Mouse (Mus musculus) lung, embryonic 15.5 days (tissue): Measurements from ENCODE around the gene Mast3. TPM values are rescaled to one million over a fixed set of nuclear protein-coding genes. Genes with fewer than 3 reads are reported as not detected.

Experiments used
- ATAC-seq: fragments of 200-750 bp; cut with Nextera tagmentation; 2 replicates; pipeline ENCODE4 v1.8.0; 2017; ENCODE audit warnings: moderate number of reproducible peaks, borderline replicate concordance; ENCODE audit not compliant: low FRiP score, low TSS enrichment; ENCODE audit errors: extremely low read depth
- H3K27ac ChIP-seq: fragments of 300-500 bp; sonication (generic); 2 replicates; pipeline ENCODE4 v1.5.1; 2015; ENCODE audit warnings: moderate library complexity, mild to moderate bottlenecking, inconsistent platforms
- H3K27me3 ChIP-seq: fragments of 300-500 bp; sonication (generic); 2 replicates; pipeline ENCODE4 v1.6.1; 2015; ENCODE audit warnings: inconsistent platforms
- H3K36me3 ChIP-seq: fragments of 300-500 bp; sonication (generic); 2 replicates; pipeline ENCODE4 v1.6.1; 2015; ENCODE audit warnings: inconsistent platforms
- H3K4me1 ChIP-seq: fragments of 300-500 bp; sonication (generic); 2 replicates; pipeline ENCODE4 v1.6.1; 2015; ENCODE audit warnings: inconsistent platforms
- H3K4me2 ChIP-seq: fragments of 300-500 bp; sonication (generic); 2 replicates; pipeline ENCODE4 v1.6.1; 2015; ENCODE audit warnings: inconsistent platforms, mild to moderate bottlenecking, moderate library complexity
- H3K4me3 ChIP-seq: fragments of 300-500 bp; sonication (generic); 2 replicates; pipeline ENCODE4 v1.5.1; 2015; ENCODE audit warnings: mild to moderate bottlenecking, inconsistent platforms
- H3K9ac ChIP-seq: fragments of 300-500 bp; sonication (generic); 2 replicates; pipeline ENCODE4 v1.6.1; 2015; ENCODE audit warnings: inconsistent platforms
- H3K9me3 ChIP-seq: fragments of 300-500 bp; sonication (generic); 2 replicates; pipeline ENCODE4 v1.6.1; 2016; ENCODE audit warnings: inconsistent platforms
- WGBS: fragments of 180-500 bp; shearing (Covaris S2); methylation state at CpG from one replicate; pipeline ENCODE4 v1.1.7; 2015; 5-methylcytosine and 5-hydroxymethylcytosine counted together
- polyA plus RNA-seq: library from polyadenylated mRNA; unstranded; fragments of >200 nt; fragmentation: Nextera tagmentation; extraction: Ambion mirVana; gene quantifications from 2 replicates; pipeline ENCODE4 v1.2.1, GENCODE M21; 2015

Gene Mast3
- polyA plus RNA-seq, 1 experiment from 2014 or later: 15.8 TPM

GRCm38 (mm10) chr8:70787941-70788667 lies 16.8 kb downstream of the Mast3 start:
- Histone ChIP-seq H3K4me1 (peaks cover 40% of the 10 kb centered on the region), H3K4me2 (peak overlapping the region; percentile 40), H3K9ac (no peak overlapping the region), H3K9me3 (no peaks in the 10 kb centered on the region), H3K36me3 (peaks cover 43% of the 10 kb centered on the region), H3K27ac (no peak overlapping the region), H3K4me3 (0 out of 2 replicates have a peak overlapping the region, but pooled peaks have one; percentile 17), H3K27me3 (no peaks in the 10 kb centered on the region; the same call in 1 of the 2 replicates)
- 0 out of 2 replicates have a peak, but pooled peaks have one; percentile 10 for ATAC-seq
- WGBS: 28% methylated on average over 30 of the region's 30 CpGs

DNA sequence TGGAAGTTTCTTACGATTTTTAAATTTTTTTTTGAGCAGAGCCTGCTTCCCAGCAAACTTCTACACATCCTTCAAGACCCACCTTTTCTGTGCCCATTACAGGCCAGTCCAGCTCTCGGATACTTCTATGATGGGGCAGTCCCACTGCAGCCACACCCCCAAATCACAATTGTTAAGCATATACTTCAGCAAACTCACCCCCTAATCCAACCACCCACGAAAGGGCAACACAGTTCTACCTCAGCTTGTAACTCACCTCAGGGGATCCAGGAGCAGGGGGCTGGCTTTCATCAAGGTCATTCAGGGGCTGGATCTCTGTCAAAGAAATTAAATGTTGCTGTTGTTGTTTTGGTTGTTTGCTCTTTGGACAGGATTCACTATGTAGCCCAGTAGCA lies 17.8 kb downstream of the Mast3 start:
- Histone ChIP-seq H3K27ac (no peak overlapping the region), H3K9ac (no peak overlapping the region), H3K9me3 (no peaks in the 10 kb centered on the region), H3K27me3 (no peaks in the 10 kb centered on the region), H3K4me1 (peaks cover 33% of the 10 kb centered on the region), H3K36me3 (peaks cover 47% of the 10 kb centered on the region), H3K4me2 (no peak overlapping the region), H3K4me3 (no peak overlapping the region)
- 75% methylated on average over 3 of the region's 3 CpGs for WGBS
- ATAC-seq: no peak

DNA sequence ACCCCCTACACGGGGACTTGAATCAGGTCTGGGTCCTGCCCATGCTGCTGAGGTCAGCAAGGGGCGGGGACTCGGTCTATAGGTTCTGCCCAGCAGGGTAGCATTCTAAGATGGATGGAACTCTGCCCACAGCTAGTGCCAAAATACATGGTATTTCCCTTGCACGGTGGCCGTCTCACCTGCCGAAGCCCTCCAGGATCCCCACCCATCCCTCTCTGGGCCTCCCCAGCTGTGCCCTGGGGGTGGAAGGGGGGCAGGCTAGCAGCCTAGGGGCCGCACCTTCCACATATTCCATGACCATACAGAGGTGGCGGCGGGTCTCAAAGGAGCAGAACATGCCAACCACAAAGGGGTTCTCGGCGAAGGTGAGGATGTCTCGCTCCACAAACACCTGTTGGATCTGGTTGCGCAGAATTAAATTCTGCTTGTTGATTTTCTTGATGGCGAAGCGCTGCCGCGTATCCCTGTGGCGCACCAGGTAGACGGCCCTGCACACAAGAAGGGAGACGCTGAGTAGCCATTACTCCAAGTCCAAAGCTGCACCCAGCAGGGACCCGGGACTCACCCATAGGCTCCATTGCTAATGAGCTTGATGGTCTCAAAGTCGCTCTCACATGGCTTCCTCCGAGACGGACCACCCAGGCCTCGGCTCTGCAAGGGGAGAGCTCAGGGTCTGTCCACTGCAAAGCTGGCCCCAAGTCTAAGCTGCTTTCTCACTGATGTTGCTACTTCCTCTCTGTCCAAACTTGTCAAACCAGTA lies 18.4 kb downstream of the Mast3 start:
- Histone ChIP-seq H3K9me3 (no peaks in the 10 kb centered on the region), H3K27ac (no peak overlapping the region), H3K27me3 (no peaks in the 10 kb centered on the region), H3K4me1 (peaks cover 27% of the 10 kb centered on the region), H3K36me3 (peaks cover 52% of the 10 kb centered on the region), H3K9ac (no peak overlapping the region), H3K4me2 (no peak overlapping the region), H3K4me3 (no peak overlapping the region)
- whole genome bisulfite sequencing: 88% methylated on average over 25 of the region's 25 CpGs
- no peak for ATAC-seq

DNA sequence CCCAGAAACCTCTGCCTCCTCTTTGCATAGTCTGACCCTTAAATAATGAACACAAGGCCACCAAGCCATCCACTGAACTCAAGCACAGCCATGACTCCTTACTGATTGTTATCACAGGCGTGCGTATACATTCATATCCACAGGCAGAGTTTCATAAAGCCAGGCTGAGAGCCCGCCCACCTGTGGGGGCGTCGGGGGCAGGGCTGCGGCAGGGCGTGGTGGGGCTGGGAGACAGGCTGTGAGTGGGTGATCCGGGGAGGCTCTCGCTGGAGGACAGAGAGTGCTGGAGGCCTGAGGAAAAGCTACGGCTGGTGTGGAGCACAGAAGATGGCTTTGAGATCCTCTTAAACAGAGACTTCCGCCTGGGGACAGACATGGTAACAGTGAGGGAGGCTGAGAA lies 24.8 kb downstream of the Mast3 start:
- 69% methylated on average over 11 of the region's 11 CpGs for WGBS
- Histone ChIP-seq H3K4me1 (peaks cover 21% of the 10 kb centered on the region), H3K27me3 (no peaks in the 10 kb centered on the region), H3K36me3 (peaks cover 54% of the 10 kb centered on the region), H3K4me2 (no peak overlapping the region), H3K27ac (no peak overlapping the region), H3K9me3 (no peaks in the 10 kb centered on the region), H3K9ac (no peak overlapping the region), H3K4me3 (no peak overlapping the region)
- ATAC-seq: no peak

GRCm38 (mm10) chr8:70776496-70777444 lies 28.1 kb downstream of the Mast3 start, which contains the start of gene Pik3r2:
Gene Pik3r2, minus strand, starts transcription at chr8:70776713.
- under 1% methylated on average over 94 of the region's 94 CpGs for WGBS
- H3K36me3 ChIP-seq: peaks cover 39% of the 10 kb centered on the region
- H3K9ac ChIP-seq: peak within 1 kb of the TSS; percentile 96
- ATAC-seq: peak; percentile 92
- H3K9me3 ChIP-seq: no peaks in the 10 kb centered on the region
- H3K27ac ChIP-seq: peak within 1 kb of the TSS; percentile 99
- H3K4me1 ChIP-seq: peaks cover 48% of the 10 kb centered on the region
- no peaks in the 10 kb centered on the region for H3K27me3 ChIP-seq
- H3K4me2 ChIP-seq: peak within 1 kb of the TSS; percentile 85
- H3K4me3 ChIP-seq: peak within 1 kb of the TSS; percentile 84

DNA sequence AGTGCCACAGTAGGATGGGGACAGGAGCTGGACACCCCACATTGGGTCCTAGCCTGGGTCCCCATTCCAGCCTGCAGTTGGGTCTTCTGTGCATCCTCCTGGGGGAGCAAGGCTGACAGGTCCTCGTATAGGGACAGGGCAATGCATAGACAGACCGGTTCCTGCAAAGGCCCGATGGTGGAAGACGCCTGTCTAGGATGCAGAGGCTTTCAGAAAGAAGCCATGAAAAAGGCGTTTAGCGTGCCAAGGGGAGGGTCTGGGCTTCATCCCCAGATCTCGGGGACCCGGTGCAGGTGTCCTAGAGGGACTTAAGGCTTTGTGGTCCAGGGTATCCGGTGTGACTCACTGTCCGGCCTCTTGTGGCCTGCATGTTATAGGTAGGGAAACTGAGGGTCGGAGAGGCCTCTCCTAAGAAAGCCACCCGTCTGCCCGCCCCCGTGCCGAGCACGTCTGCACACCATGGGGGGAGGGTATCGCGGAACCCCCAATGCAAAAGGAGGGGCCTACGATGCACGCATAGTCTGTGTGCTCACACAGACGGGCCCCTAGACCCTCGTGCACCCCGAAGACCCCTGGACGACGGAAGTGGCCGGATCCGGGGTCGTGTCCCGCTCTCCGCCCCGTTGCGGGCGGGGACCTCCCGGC lies 28.9 kb downstream of the Mast3 start:
- peaks cover 48% of the 10 kb centered on the region for H3K4me1 ChIP-seq

DNA sequence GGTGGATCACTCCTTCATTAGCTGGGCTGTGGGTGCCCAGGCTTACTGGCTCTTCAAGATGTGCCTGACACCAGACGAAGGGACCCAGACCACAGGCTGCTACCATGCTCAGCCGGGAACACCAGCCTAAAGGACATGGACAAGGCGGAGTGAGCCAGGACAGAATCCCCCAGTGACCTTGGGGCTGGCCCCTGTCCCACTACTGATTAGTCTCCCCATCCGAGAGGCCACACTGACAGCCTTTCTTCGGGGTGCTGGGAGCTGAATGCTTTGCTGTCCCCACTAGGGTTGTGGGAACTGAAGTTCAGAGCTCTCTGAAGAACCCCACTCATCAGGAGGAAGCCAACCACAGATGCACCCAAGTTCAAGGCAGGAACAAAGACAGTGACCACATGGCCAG lies 29.6 kb downstream of the Mast3 start:
- H3K9ac ChIP-seq: peak overlapping the region; percentile 96

More for the DNA sequence above, 28.9 kb downstream of the Mast3 start:
- peaks cover 40% of the 10 kb centered on the region for H3K36me3 ChIP-seq
- H3K27me3 ChIP-seq: no peaks in the 10 kb centered on the region
- H3K27ac ChIP-seq: peak overlapping the region; percentile 99
- peak overlapping the region; percentile 85 for H3K4me2 ChIP-seq
- peak overlapping the region; percentile 84 for H3K4me3 ChIP-seq
- H3K9me3 ChIP-seq: no peaks in the 10 kb centered on the region
- ATAC-seq: peak; percentile 5
- peak overlapping the region; percentile 96 for H3K9ac ChIP-seq
- WGBS: 2% methylated on average over 34 of the region's 34 CpGs

DNA sequence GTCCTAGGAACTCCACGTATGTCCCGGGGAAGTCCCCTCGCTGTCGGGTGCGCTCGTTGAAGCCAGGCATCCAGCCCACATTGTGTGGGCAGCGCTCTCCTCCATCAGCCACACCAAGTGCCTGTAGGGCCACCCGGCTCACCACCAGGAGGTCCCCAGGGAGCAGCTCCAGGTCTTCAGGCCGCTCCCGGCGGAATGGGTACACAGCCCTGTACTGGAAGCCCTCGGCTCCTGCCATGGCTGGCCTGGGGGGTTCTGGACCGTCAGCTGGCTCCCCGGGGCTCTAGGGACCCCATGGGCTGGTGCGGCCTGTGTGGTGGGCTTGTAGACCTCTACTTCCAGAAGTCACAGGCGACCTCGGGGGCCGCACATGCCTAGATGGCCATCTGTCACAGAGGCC lies 30.1 kb downstream of the Mast3 start:
- Histone ChIP-seq H3K36me3 (peaks cover 40% of the 10 kb centered on the region), H3K9ac (0 out of 2 replicates have a peak overlapping the region, but pooled peaks have one; percentile 28), H3K27me3 (no peaks in the 10 kb centered on the region), H3K4me1 (peaks cover 48% of the 10 kb centered on the region), H3K27ac (peak overlapping the region; percentile 80), H3K4me3 (no peak overlapping the region), H3K9me3 (no peaks in the 10 kb centered on the region), H3K4me2 (peak overlapping the region; percentile 85; the same call in 1 of the 2 replicates)
- 92% methylated on average over 18 of the region's 18 CpGs for WGBS
- no peak for ATAC-seq

More for the DNA sequence above, 29.6 kb downstream of the Mast3 start:
- Histone ChIP-seq H3K9me3 (no peaks in the 10 kb centered on the region), H3K4me2 (peak overlapping the region; percentile 85), H3K4me3 (peak overlapping the region; percentile 84), H3K36me3 (peaks cover 41% of the 10 kb centered on the region), H3K4me1 (peaks cover 48% of the 10 kb centered on the region), H3K27ac (no peak overlapping the region), H3K27me3 (no peaks in the 10 kb centered on the region)
- no peak for ATAC-seq
- 87% methylated on average over 5 of the region's 5 CpGs for WGBS

DNA sequence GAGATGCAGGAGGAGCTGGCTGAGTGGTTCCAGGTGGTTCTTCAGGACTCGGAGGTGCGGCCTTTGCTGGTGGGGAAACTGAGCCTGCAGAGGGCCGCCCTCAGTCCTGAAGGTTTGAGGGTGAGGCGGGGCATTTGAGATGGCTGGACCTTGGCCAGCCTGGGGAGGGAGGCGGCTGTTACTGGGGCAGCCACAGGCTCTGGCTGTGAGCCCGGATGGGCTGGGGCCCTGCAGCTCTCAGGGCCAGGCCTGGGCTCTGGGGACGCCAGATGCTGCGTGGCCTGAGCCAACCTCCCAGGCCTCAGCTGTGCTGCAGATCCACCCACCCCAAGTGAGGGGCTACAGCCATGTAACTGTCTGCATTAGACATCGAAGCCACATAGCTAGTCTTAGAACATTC lies 31.0 kb downstream of the Mast3 start:
- Histone ChIP-seq H3K27me3 (no peaks in the 10 kb centered on the region), H3K9ac (0 out of 2 replicates have a peak overlapping the region, but pooled peaks have one; percentile 28), H3K36me3 (peaks cover 36% of the 10 kb centered on the region), H3K9me3 (no peaks in the 10 kb centered on the region), H3K27ac (peak overlapping the region; percentile 80), H3K4me1 (peaks cover 48% of the 10 kb centered on the region), H3K4me2 (peak overlapping the region; percentile 42), H3K4me3 (0 out of 2 replicates have a peak overlapping the region, but pooled peaks have one; percentile 3)
- ATAC-seq: peak; percentile 52
- WGBS: 31% methylated on average over 9 of the region's 9 CpGs

GRCm38 (mm10) chr8:70773410-70773809 lies 31.4 kb downstream of the Mast3 start:
- no peak for ATAC-seq
- Histone ChIP-seq H3K9ac (0 out of 2 replicates have a peak overlapping the region, but pooled peaks have one; percentile 28), H3K4me3 (no peak overlapping the region), H3K36me3 (peaks cover 37% of the 10 kb centered on the region), H3K4me2 (peak overlapping the region; percentile 42), H3K4me1 (peaks cover 45% of the 10 kb centered on the region), H3K27me3 (no peaks in the 10 kb centered on the region), H3K27ac (peak overlapping the region; percentile 80), H3K9me3 (no peaks in the 10 kb centered on the region)
- 51% methylated on average over 5 of the region's 5 CpGs for WGBS
